In genomic region chr12:25192216-25192615, GRCm38 (mm10) we compare ENCODE assay signal across 18 mouse cellular contexts.
DNase-seq lines count a peak whose midpoint lies in the region; ATAC-seq lines count a peak whose summit lies in the region.
"Had no signal": no experiment of that assay in that cellular context is flagged by ENCODE, and none has a peak within 500 bp of the region (broad histone marks: within the 10 kb centered on the region; RNA-seq: fewer than 3 reads in every experiment).

No protein-coding gene starts in this region.

- no peak for DNase-seq in hindbrain, embryonic 10.5 days (ENCODE audit: low spot score)
- no peak for DNase-seq in limb, embryonic 10.5 days (ENCODE audit: low spot score)
- DNase-seq in thymus, postnatal 10 days (ENCODE audit: low spot score in 2 of 2), result peak; percentile 26 to 29
- peak; percentile 48 for DNase-seq in thymus, postnatal 4 days
- DNase-seq in layer of hippocampus, postnatal 14 days (ENCODE audit: low spot score in 2 of 2), result no peak
- DNase-seq: adrenal gland, adult 2 months; adrenal gland, postnatal 25 days; cerebellum, adult 2 months; cerebellum, postnatal 14 days; embryo, embryonic 11 days; gastrocnemius, adult 2 months; gastrocnemius, postnatal 25 days had no signal

- no peaks in the 10 kb centered on the region for H3K36me3 ChIP-seq in hindbrain, embryonic 10.5 days
- H3K36me3 ChIP-seq in hindbrain, embryonic 13.5 days, result no peaks in the 10 kb centered on the region
- H3K36me3 ChIP-seq in limb, embryonic 10.5 days, result no peaks in the 10 kb centered on the region
- H3K36me3 ChIP-seq: embryonic facial prominence, embryonic 12.5 days; heart, embryonic 12.5 days had no signal

- no peak overlapping the region for H3K4me3 ChIP-seq in hindbrain, embryonic 10.5 days
- H3K4me3 ChIP-seq in hindbrain, embryonic 13.5 days, result no peak overlapping the region
- H3K4me3 ChIP-seq in limb, embryonic 10.5 days, result no peak overlapping the region
- H3K4me3 ChIP-seq: embryonic facial prominence, embryonic 12.5 days; gastrocnemius, adult 2 months; heart, embryonic 12.5 days had no signal

- 90% methylated on average over 6 of the region's 6 CpGs for WGBS in hindbrain, embryonic 10.5 days
- 92% methylated on average over 6 of the region's 6 CpGs for WGBS in hindbrain, embryonic 13.5 days
- 90% methylated on average over 6 of the region's 6 CpGs for WGBS in limb, embryonic 10.5 days

- no peaks in the 10 kb centered on the region for H3K27me3 ChIP-seq in hindbrain, embryonic 10.5 days (ENCODE audit: insufficient read depth, poor library complexity, severe bottlenecking)
- no peaks in the 10 kb centered on the region for H3K27me3 ChIP-seq in hindbrain, embryonic 13.5 days
- H3K27me3 ChIP-seq in limb, embryonic 10.5 days (ENCODE audit: low read depth, poor library complexity, severe bottlenecking), result no peaks in the 10 kb centered on the region
- H3K27me3 ChIP-seq: embryonic facial prominence, embryonic 12.5 days; heart, embryonic 12.5 days had no signal

- no peak overlapping the region for H3K9ac ChIP-seq in hindbrain, embryonic 13.5 days
- H3K9ac ChIP-seq: embryonic facial prominence, embryonic 12.5 days; heart, embryonic 12.5 days had no signal

- no peaks in the 10 kb centered on the region for H3K9me3 ChIP-seq in hindbrain, embryonic 10.5 days
- H3K9me3 ChIP-seq in hindbrain, embryonic 13.5 days, result no peaks in the 10 kb centered on the region
- H3K9me3 ChIP-seq in limb, embryonic 10.5 days (replicated peaks), result no peaks in the 10 kb centered on the region
- H3K9me3 ChIP-seq: embryonic facial prominence, embryonic 12.5 days; heart, embryonic 12.5 days had no signal

- no peak overlapping the region for H3K4me2 ChIP-seq in hindbrain, embryonic 13.5 days
- H3K4me2 ChIP-seq: embryonic facial prominence, embryonic 12.5 days; heart, embryonic 12.5 days had no signal

- peak overlapping the region; percentile 17; the same call in 1 of the 2 replicates for H3K27ac ChIP-seq in hindbrain, embryonic 10.5 days
- no peak overlapping the region for H3K27ac ChIP-seq in hindbrain, embryonic 13.5 days
- peak overlapping the region; percentile 20; the same call in 1 of the 2 replicates for H3K27ac ChIP-seq in limb, embryonic 10.5 days
- H3K27ac ChIP-seq: embryonic facial prominence, embryonic 12.5 days; gastrocnemius, adult 2 months had no signal

- ATAC-seq in hindbrain, embryonic 13.5 days (ENCODE audit: low FRiP score), result no peak
- ATAC-seq in cerebellum, adult (ENCODE audit: insufficient number of reproducible peaks, low FRiP score, low TSS enrichment), result no peak
- ATAC-seq: forebrain, embryonic 14.5 days; hindbrain, embryonic 16.5 days had no signal

- peaks cover 13% of the 10 kb centered on the region for H3K4me1 ChIP-seq in hindbrain, embryonic 10.5 days (replicated peaks)
- 0 out of 2 replicates have a peak, but pooled peaks cover 3% of the 10 kb centered on the region for H3K4me1 ChIP-seq in hindbrain, embryonic 13.5 days (replicated peaks)
- H3K4me1 ChIP-seq in limb, embryonic 10.5 days, result peaks cover 28% of the 10 kb centered on the region

Comparison
In these comparisons a context has a peak if more than half of its experiments do, and no peak if none do; other contexts are left out.
1. DNase-seq: peak in thymus, postnatal 10 days (2 of 2) and thymus, postnatal 4 days (single experiment); none in hindbrain, embryonic 10.5 days (single experiment), limb, embryonic 10.5 days (single experiment) and layer of hippocampus, postnatal 14 days (0 of 2).